Mouse (Mus musculus): ENCODE measurements around the gene Il20rb.

Il20rb gene

GRCm38 (mm10) chr9:100486431-100486830, at the start of gene Il20rb:
Gene Il20rb, minus strand, starts transcription at chr9:100486788.
- no peak for DNase-seq (ENCODE audit: low spot score)

- no peak for DNase-seq (ENCODE audit: low spot score)
These were observed 49.2 kb upstream of the Il20rb start for GRCm38 (mm10) chr9:100535618-100536262.

- DNase-seq (ENCODE audit: low spot score): no peak
These were observed 48.1 kb upstream of the Il20rb start for GRCm38 (mm10) chr9:100534686-100535085.

GRCm38 (mm10) chr9:100532847-100533505, 46.4 kb upstream of the Il20rb start:
- DNase-seq (ENCODE audit: low spot score): no peak

GRCm38 (mm10) chr9:100531296-100531695, 44.7 kb upstream of the Il20rb start:
- DNase-seq (ENCODE audit: low spot score): no peak

- no peak for DNase-seq (ENCODE audit: low spot score)
These were observed 38.6 kb upstream of the Il20rb start for GRCm38 (mm10) chr9:100525225-100525624.

GRCm38 (mm10) chr9:100522029-100522428, 35.4 kb upstream of the Il20rb start:
- no peak for DNase-seq (ENCODE audit: low spot score)

GRCm38 (mm10) chr9:100520586-100520985, 34.0 kb upstream of the Il20rb start:
- DNase-seq (ENCODE audit: low spot score): no peak

- DNase-seq (ENCODE audit: low spot score): no peak
These were observed 33.4 kb upstream of the Il20rb start for GRCm38 (mm10) chr9:100520012-100520411.

- no peak for DNase-seq (ENCODE audit: low spot score)
These were observed 21.0 kb upstream of the Il20rb start for GRCm38 (mm10) chr9:100507581-100507980.

GRCm38 (mm10) chr9:100506652-100507051, 20.1 kb upstream of the Il20rb start:
- DNase-seq (ENCODE audit: low spot score): peak; percentile 14

GRCm38 (mm10) chr9:100505498-100505897, 18.9 kb upstream of the Il20rb start:
- no peak for DNase-seq (ENCODE audit: low spot score)

- no peak for DNase-seq (ENCODE audit: low spot score)
These were observed 7.1 kb upstream of the Il20rb start for GRCm38 (mm10) chr9:100493611-100494261.

- no peak for DNase-seq (ENCODE audit: low spot score)
These were observed 4.8 kb upstream of the Il20rb start for GRCm38 (mm10) chr9:100491424-100491823.

GRCm38 (mm10) chr9:100488969-100489368, 2.4 kb upstream of the Il20rb start:
- no peak for DNase-seq (ENCODE audit: low spot score)

GRCm38 (mm10) chr9:100488056-100488713, 1.6 kb upstream of the Il20rb start:
- no peak for DNase-seq (ENCODE audit: low spot score)

GRCm38 (mm10) chr9:100483318-100483717, 3.3 kb downstream of the Il20rb start:
- no peak for DNase-seq (ENCODE audit: low spot score)

- no peak for DNase-seq (ENCODE audit: low spot score)
These were observed 5.0 kb downstream of the Il20rb start for GRCm38 (mm10) chr9:100481626-100482025.

- DNase-seq (ENCODE audit: low spot score): no peak
These were observed 12.5 kb downstream of the Il20rb start for GRCm38 (mm10) chr9:100474056-100474455.

- DNase-seq (ENCODE audit: low spot score): no peak
These were observed 13.2 kb downstream of the Il20rb start for GRCm38 (mm10) chr9:100473361-100473760.

GRCm38 (mm10) chr9:100472931-100473330, 13.7 kb downstream of the Il20rb start:
- no peak for DNase-seq (ENCODE audit: low spot score)

GRCm38 (mm10) chr9:100471605-100471953, 15.0 kb downstream of the Il20rb start:
- DNase-seq (ENCODE audit: low spot score): no peak

All from ovary, adult 18-20 months (tissue).